In the genomic region with DNA sequence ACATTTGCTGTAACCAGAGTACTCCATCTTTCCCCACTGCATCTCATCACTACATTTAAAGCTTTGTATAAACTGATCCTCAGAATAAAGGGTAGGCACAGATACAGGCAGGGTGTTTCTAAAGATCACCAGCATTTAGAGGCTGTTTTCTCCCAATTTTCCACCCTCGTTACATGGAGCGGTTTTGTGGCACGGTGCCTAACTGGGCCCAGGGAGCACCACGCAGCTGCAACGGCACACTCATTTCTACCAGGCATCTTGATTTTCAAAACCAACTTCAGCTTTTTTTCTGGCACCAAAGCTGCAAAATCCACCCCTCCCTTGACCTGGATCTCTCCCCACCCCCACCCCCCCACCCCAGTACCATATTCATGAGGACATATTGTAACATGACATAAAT, we compare ENCODE assay signal across 17 mouse cellular contexts.
"Had no signal": no experiment of that assay in that cellular context is flagged by ENCODE, and none has a peak within 500 bp of the region (broad histone marks: within the 10 kb centered on the region; RNA-seq: fewer than 3 reads in every experiment).

No protein-coding gene starts in this region.

- H3K9ac ChIP-seq: liver, embryonic 15.5 days; midbrain, embryonic 13.5 days; neural tube, embryonic 15.5 days had no signal

- H3K4me2 ChIP-seq: liver, embryonic 11.5 days; liver, embryonic 15.5 days; midbrain, embryonic 13.5 days; neural tube, embryonic 15.5 days had no signal

- DNase-seq: kidney, postnatal 10 days; kidney, postnatal 4 days; lung, adult 2 months; lung, postnatal 36 days; right cerebral cortex, adult 18-20 months; right cerebral cortex, postnatal 25 days; spleen, adult 18-20 months; thymus, adult 18-20 months; thymus, postnatal 25 days had no signal

- H3K36me3 ChIP-seq: limb, embryonic 10.5 days; liver, embryonic 15.5 days; midbrain, embryonic 13.5 days; neural tube, embryonic 15.5 days had no signal

- H3K27ac ChIP-seq: left cerebral cortex, adult 2 months; limb, embryonic 10.5 days; liver, embryonic 15.5 days; midbrain, embryonic 13.5 days; neural tube, embryonic 15.5 days had no signal

- ATAC-seq: lung, postnatal 0 days; midbrain, embryonic 13.5 days had no signal

- H3K4me3 ChIP-seq: left cerebral cortex, adult 2 months; limb, embryonic 10.5 days; liver, embryonic 15.5 days; midbrain, embryonic 13.5 days; myocyte; neural tube, embryonic 15.5 days had no signal

- H3K27me3 ChIP-seq: liver, embryonic 15.5 days; midbrain, embryonic 13.5 days; neural tube, embryonic 15.5 days had no signal

- H3K9me3 ChIP-seq: limb, embryonic 10.5 days; liver, embryonic 15.5 days; midbrain, embryonic 13.5 days; neural tube, embryonic 15.5 days had no signal
